22 mouse cellular contexts compared by ENCODE assay signal in genomic region chr2:9207963-9208362, GRCm38 (mm10).
DNase-seq lines count a peak whose midpoint lies in the region; ATAC-seq and TF ChIP-seq lines count a peak whose summit lies in the region.
"Had no signal": no experiment of that assay in that cellular context is flagged by ENCODE, and none has a peak within 500 bp of the region (broad histone marks: within the 10 kb centered on the region; RNA-seq: fewer than 3 reads in every experiment).

No protein-coding gene starts in this region.

- no peak overlapping the region for H3K9ac ChIP-seq in kidney, embryonic 14.5 days (ENCODE audit: low read depth, low read length)
- H3K9ac ChIP-seq in midbrain, embryonic 11.5 days (ENCODE audit: low read length), result no peak overlapping the region
- H3K9ac ChIP-seq in midbrain, embryonic 16.5 days (ENCODE audit: low read depth, low read length), result no peak overlapping the region

- no peaks in the 10 kb centered on the region for H3K9me3 ChIP-seq in kidney, embryonic 14.5 days (ENCODE audit: control insufficient read depth, low read length)
- no peaks in the 10 kb centered on the region for H3K9me3 ChIP-seq in midbrain, embryonic 11.5 days (ENCODE audit: control insufficient read depth, low read length)
- no peaks in the 10 kb centered on the region for H3K9me3 ChIP-seq in midbrain, embryonic 16.5 days (replicated peaks; ENCODE audit: control insufficient read depth, low read length, poor library complexity, severe bottlenecking)
- H3K9me3 ChIP-seq: G1E had no signal

- intact Hi-C loops in left cerebral cortex, postnatal 14 days (cut with DNase I), result no loop called here

- H3K36me3 ChIP-seq in kidney, adult 2 months (ENCODE audit: control insufficient read depth, insufficient read depth, low read length), result no peaks in the 10 kb centered on the region
- H3K36me3 ChIP-seq in kidney, embryonic 14.5 days (ENCODE audit: control insufficient read depth, insufficient read depth, low read length), result no peaks in the 10 kb centered on the region
- no peaks in the 10 kb centered on the region for H3K36me3 ChIP-seq in midbrain, embryonic 11.5 days (ENCODE audit: control insufficient read depth, insufficient read depth, low read length)
- H3K36me3 ChIP-seq in midbrain, embryonic 16.5 days (ENCODE audit: control insufficient read depth, insufficient read depth, low read length), result no peaks in the 10 kb centered on the region
- H3K36me3 ChIP-seq: G1E had no signal

- H3K4me3 ChIP-seq in kidney, adult 2 months (ENCODE audit: insufficient read depth, low read depth, low read length), result no peak overlapping the region
- H3K4me3 ChIP-seq in kidney, embryonic 14.5 days (ENCODE audit: low read length), result no peak overlapping the region
- no peak overlapping the region for H3K4me3 ChIP-seq in midbrain, embryonic 11.5 days (ENCODE audit: low read depth, low read length)
- no peak overlapping the region for H3K4me3 ChIP-seq in midbrain, embryonic 16.5 days (ENCODE audit: low read depth, low read length)

- 32% methylated on average over 4 of the region's 4 CpGs for WGBS in kidney, adult 2 months
- 61% methylated on average over 4 of the region's 4 CpGs for WGBS in kidney, embryonic 14.5 days
- WGBS in midbrain, embryonic 11.5 days, result 91% methylated on average over 4 of the region's 4 CpGs
- 89% methylated on average over 4 of the region's 4 CpGs for WGBS in midbrain, embryonic 16.5 days

- H3K4me1 ChIP-seq in kidney, adult 2 months (ENCODE audit: control insufficient read depth, insufficient read depth, low read length), result no peaks in the 10 kb centered on the region; the same call in 1 of the 2 replicates
- no peaks in the 10 kb centered on the region for H3K4me1 ChIP-seq in kidney, embryonic 14.5 days (ENCODE audit: control insufficient read depth, insufficient read depth, low read length)
- H3K4me1 ChIP-seq in midbrain, embryonic 11.5 days (ENCODE audit: control insufficient read depth, insufficient read depth, low read length), result no peaks in the 10 kb centered on the region
- H3K4me1 ChIP-seq in midbrain, embryonic 16.5 days (ENCODE audit: control insufficient read depth, insufficient read depth, low read length), result no peaks in the 10 kb centered on the region

- no peak overlapping the region for H3K27ac ChIP-seq in kidney, adult 2 months (ENCODE audit: insufficient read depth, low read depth, low read length)
- H3K27ac ChIP-seq in kidney, embryonic 14.5 days (ENCODE audit: low read depth, low read length), result no peak overlapping the region
- no peak overlapping the region for H3K27ac ChIP-seq in midbrain, embryonic 11.5 days (ENCODE audit: low read depth, low read length)
- no peak overlapping the region for H3K27ac ChIP-seq in midbrain, embryonic 16.5 days (ENCODE audit: low read length)

- CTCF ChIA-PET in Patski (lab: Charles Lee), result no interaction called here

- no peak for TF ChIP-seq CTCF in kidney, adult 2 months (conservative IDR thresholded peaks at IDR 0.05; ENCODE audit: insufficient read depth, insufficient read length, low read depth, low read length)
- no peak for TF ChIP-seq CTCF in Patski (IDR thresholded peaks at IDR 0.05)

- no peak for TF ChIP-seq POLR2A in kidney, adult 2 months (IDR thresholded peaks at IDR 0.05; ENCODE audit: low read depth, low read length)

- H3K4me2 ChIP-seq in kidney, embryonic 14.5 days (replicated peaks; ENCODE audit: low read depth, low read length), result no peak overlapping the region
- no peak overlapping the region for H3K4me2 ChIP-seq in midbrain, embryonic 11.5 days
- no peak overlapping the region for H3K4me2 ChIP-seq in midbrain, embryonic 16.5 days (ENCODE audit: low read length)

- POLR2A ChIA-PET in Patski (lab: Charles Lee), result no interaction called here

- no peaks in the 10 kb centered on the region for H3K27me3 ChIP-seq in kidney, adult 2 months (replicated peaks; ENCODE audit: control insufficient read depth, insufficient read depth, low read length)
- no peaks in the 10 kb centered on the region for H3K27me3 ChIP-seq in kidney, embryonic 14.5 days (ENCODE audit: control insufficient read depth, insufficient read depth, low read length)
- no peaks in the 10 kb centered on the region for H3K27me3 ChIP-seq in midbrain, embryonic 11.5 days (ENCODE audit: control insufficient read depth, insufficient read depth, low read length)
- H3K27me3 ChIP-seq in midbrain, embryonic 16.5 days (ENCODE audit: control insufficient read depth, insufficient read depth, low read depth, low read length), result no peaks in the 10 kb centered on the region
- no peaks in the 10 kb centered on the region for H3K27me3 ChIP-seq in Patski
- H3K27me3 ChIP-seq: CH12.LX had no signal

- in situ Hi-C loops in Patski (cut with MboI; ENCODE audit: low pct_unique_long_range_greater_than_20kb), result no loop called here

- ATAC-seq in kidney, embryonic 14.5 days (ENCODE audit: low FRiP score, low TSS enrichment), result no peak
- no peak for ATAC-seq in midbrain, embryonic 11.5 days (ENCODE audit: low FRiP score)
- no peak for ATAC-seq in midbrain, embryonic 16.5 days
- ATAC-seq in Patski, result peak; percentile 51
- ATAC-seq: activated CD4-positive, CD25-positive, alpha-beta regulatory T cell, adult 4 months; CD4-positive, CD25-positive, alpha-beta regulatory T cell, adult 4 months had no signal

- DNase-seq in kidney, adult 2 months, result peak; percentile 28
- peak; percentile 8 for DNase-seq in kidney, adult 9 months
- no peak for DNase-seq in kidney, postnatal 36 days
- DNase-seq in midbrain, embryonic 11.5 days (ENCODE audit: low spot score, missing footprints), result peak; percentile 59
- no peak for DNase-seq in Patski (ENCODE audit: low read depth, low spot score)
- no peak for DNase-seq in left cerebral cortex, postnatal 14 days (ENCODE audit: low spot score in 2 of 2)
- DNase-seq: adrenal gland, adult 2 months; adrenal gland, adult 8-10 months; adrenal gland, postnatal 10 days; adrenal gland, postnatal 14 days; adrenal gland, postnatal 25 days; adrenal gland, postnatal 36 days; B cell, adult 2 months; cerebellum, adult 11 months; cerebellum, adult 11-12 months; cerebellum, adult 18-20 months had no signal

Comparison
In these comparisons a context has a peak if more than half of its experiments do, and no peak if none do; other contexts are left out.
1. DNase-seq: peak in kidney, adult 2 months (single experiment), kidney, adult 9 months (single experiment) and midbrain, embryonic 11.5 days (single experiment); none in kidney, postnatal 36 days (0 of 2), Patski (single experiment) and left cerebral cortex, postnatal 14 days (0 of 2).